Comparison of ENCODE assay signal across 8 mouse cellular contexts in genomic region chrX:76598459-76599206, GRCm38 (mm10). TPM values are rescaled to one million over a fixed set of nuclear protein-coding genes. Genes with fewer than 3 reads are reported as not detected.
A peak's percentile ranks its signal among the peaks of the same experiment; 100 is the strongest.
DNase-seq lines count a peak whose midpoint lies in the region; ATAC-seq and TF ChIP-seq lines count a peak whose summit lies in the region.

No protein-coding gene starts in this region.

- no peaks in the 10 kb centered on the region for H3K27me3 ChIP-seq in hindbrain, embryonic 12.5 days
- H3K27me3 ChIP-seq in liver, adult 2 months (ENCODE audit: control insufficient read depth, insufficient read depth, low read length) = no peaks in the 10 kb centered on the region
- no peaks in the 10 kb centered on the region for H3K27me3 ChIP-seq in neural tube, embryonic 11.5 days (ENCODE audit: control insufficient read depth, insufficient read depth, low read length)

- TF ChIP-seq POLR2A in liver, adult 2 months (IDR thresholded peaks at IDR 0.05; ENCODE audit: extremely low read depth, insufficient read depth, low read length) = no peak

- H3K36me3 ChIP-seq in hindbrain, embryonic 12.5 days = no peaks in the 10 kb centered on the region
- H3K36me3 ChIP-seq in liver, adult 2 months (ENCODE audit: control insufficient read depth, insufficient read depth, low read length) = no peaks in the 10 kb centered on the region
- H3K36me3 ChIP-seq in neural tube, embryonic 11.5 days (ENCODE audit: control insufficient read depth, insufficient read depth, low read length) = no peaks in the 10 kb centered on the region

- peak; percentile 3 for DNase-seq in left cerebral cortex, postnatal 4 days
- DNase-seq in left cerebral cortex, adult 2 months (ENCODE audit: extremely low spot score in 1 of 2, low spot score in 2 of 2) = no peak
- peak; percentile 29 for DNase-seq in adrenal gland, postnatal 14 days
- peak; percentile 76 for DNase-seq in fibroblast of lung, adult 2 months (ENCODE audit: low read depth)
- peak; percentile 77 for DNase-seq in liver, adult 2 months (ENCODE audit: extremely low read depth, low read depth, low spot score)
- peak; percentile 56 for DNase-seq in neural tube, embryonic 11.5 days (ENCODE audit: low spot score)
- no peak for DNase-seq in ovary, adult 18-20 months (ENCODE audit: low spot score)

- no peak for TF ChIP-seq CTCF in left cerebral cortex, adult 2 months (IDR thresholded peaks at IDR 0.05)
- TF ChIP-seq CTCF in liver, adult 2 months (IDR thresholded peaks at IDR 0.05; ENCODE audit: low read depth, low read length) = no peak

- no peak overlapping the region for H3K27ac ChIP-seq in left cerebral cortex, adult 2 months
- H3K27ac ChIP-seq in hindbrain, embryonic 12.5 days = no peak overlapping the region
- no peak overlapping the region for H3K27ac ChIP-seq in liver, adult 2 months (replicated peaks; ENCODE audit: insufficient read depth, low read depth, low read length)
- no peak overlapping the region for H3K27ac ChIP-seq in neural tube, embryonic 11.5 days (ENCODE audit: low read depth, low read length)

- WGBS in hindbrain, embryonic 12.5 days = 53% methylated on average over 5 of the region's 6 CpGs
- 54% methylated on average over 6 of the region's 6 CpGs for WGBS in liver, adult 2 months
- WGBS in neural tube, embryonic 11.5 days = 53% methylated on average over 5 of the region's 6 CpGs

- no peaks in the 10 kb centered on the region; the same call in 1 of the 2 replicates for H3K9me3 ChIP-seq in hindbrain, embryonic 12.5 days (replicated peaks)
- no peaks in the 10 kb centered on the region for H3K9me3 ChIP-seq in neural tube, embryonic 11.5 days (ENCODE audit: control insufficient read depth, low read length)

- no peak overlapping the region for H3K4me3 ChIP-seq in left cerebral cortex, adult 2 months
- H3K4me3 ChIP-seq in hindbrain, embryonic 12.5 days = no peak overlapping the region
- H3K4me3 ChIP-seq in liver, adult 2 months (ENCODE audit: insufficient read depth, low read depth, low read length) = no peak overlapping the region
- no peak overlapping the region for H3K4me3 ChIP-seq in neural tube, embryonic 11.5 days (ENCODE audit: low read depth, low read length)

- H3K4me1 ChIP-seq in hindbrain, embryonic 12.5 days = no peaks in the 10 kb centered on the region
- H3K4me1 ChIP-seq in liver, adult 2 months (ENCODE audit: control insufficient read depth, insufficient read depth, low read length) = no peaks in the 10 kb centered on the region
- no peaks in the 10 kb centered on the region for H3K4me1 ChIP-seq in neural tube, embryonic 11.5 days (ENCODE audit: control insufficient read depth, insufficient read depth, low read length)

- no peak overlapping the region for H3K4me2 ChIP-seq in hindbrain, embryonic 12.5 days (replicated peaks)
- H3K4me2 ChIP-seq in neural tube, embryonic 11.5 days (ENCODE audit: low read depth) = no peak overlapping the region

- peak; percentile 100 for ATAC-seq in hindbrain, embryonic 12.5 days (ENCODE audit: low FRiP score)
- ATAC-seq in neural tube, embryonic 11.5 days (ENCODE audit: insufficient read depth, low FRiP score, low TSS enrichment) = peak; percentile 100

- no peak overlapping the region for H3K9ac ChIP-seq in hindbrain, embryonic 12.5 days
- no peak overlapping the region for H3K9ac ChIP-seq in liver, adult 2 months (ENCODE audit: low read depth, low read length)
- H3K9ac ChIP-seq in neural tube, embryonic 11.5 days (ENCODE audit: low read length) = no peak overlapping the region

- intact Hi-C loops in left cerebral cortex, postnatal 4 days (cut with DNase I) = no loop called here
- intact Hi-C loops in left cerebral cortex, adult 2 months (cut with DNase I) = no loop called here

- H3K79me2 ChIP-seq in liver, adult 2 months (ENCODE audit: control insufficient read depth, insufficient read depth, low read length) = no peaks in the 10 kb centered on the region

RNA-seq across cellular contexts. Expression of gene Cldn34d, which starts 4.1 kb away (rescaled TPM):
- not detected for total RNA-seq in left cerebral cortex, postnatal 4 days (2021)
- total RNA-seq in left cerebral cortex, adult 2 months (2021) = not detected
- not detected in 2 replicates for total RNA-seq in adrenal gland, postnatal 14 days (2021)
- not detected in 2 replicates for polyA plus RNA-seq in hindbrain, embryonic 12.5 days (2016; fragmentation: Nextera tagmentation; extraction: Ambion mirVana)
- total RNA-seq in liver, adult 2 months (2014; rRNA removed) = not detected in 2 replicates
- polyA plus RNA-seq in liver, adult 2 months (2012; rRNA removed) = not detected in 2 replicates
- polyA plus RNA-seq in neural tube, embryonic 11.5 days (2014; fragmentation: Nextera tagmentation; extraction: Ambion mirVana) = not detected in 2 replicates

Comparison
In these comparisons a context has a peak if more than half of its experiments do, and no peak if none do; other contexts are left out.
1. DNase-seq: peak in left cerebral cortex, postnatal 4 days (single experiment), adrenal gland, postnatal 14 days (single experiment), fibroblast of lung, adult 2 months (single experiment), liver, adult 2 months (single experiment) and neural tube, embryonic 11.5 days (single experiment); none in left cerebral cortex, adult 2 months (0 of 2) and ovary, adult 18-20 months (single experiment).